Mouse (Mus musculus) bone marrow macrophage, adult 2 months (primary cell): Measurements from ENCODE around the gene Il20ra. TPM values are rescaled to one million over a fixed set of nuclear protein-coding genes. Genes with fewer than 3 reads are reported as not detected.
"Not testable (repeated sequence)": the region's sequence is repeated elsewhere in the genome, so short reads cannot be mapped to it uniquely, and the experiment has no call there.

Experiments used
- H3K27ac ChIP-seq: 2 replicates; pipeline ENCODE4 v1.5.1; 2012; ENCODE audit warnings: low read depth, low read length; ENCODE audit not compliant: insufficient read depth
- H3K4me1 ChIP-seq: 2 replicates; pipeline ENCODE4 v1.6.1; 2012; ENCODE audit warnings: low read length; ENCODE audit not compliant: control insufficient read depth, insufficient read depth
- H3K4me3 ChIP-seq: 2 replicates; pipeline ENCODE4 v1.5.1; 2012; ENCODE audit warnings: mild to moderate bottlenecking, low read length, moderate library complexity; ENCODE audit not compliant: insufficient read depth
- CTCF ChIP-seq: IDR thresholded peaks from 2 replicates; pipeline ENCODE4 v1.5.1; 2012; ENCODE audit warnings: low read depth, mild to moderate bottlenecking, low read length, moderate library complexity
- POLR2A ChIP-seq: IDR thresholded peaks from 2 replicates; pipeline ENCODE4 v1.6.1; 2012; ENCODE audit warnings: mild to moderate bottlenecking, low read depth, low read length, borderline replicate concordance
- polyA plus RNA-seq: library from polyadenylated mRNA; stranded (reverse); fragments of >200 nt; gene quantifications from 2 replicates; pipeline ENCODE4 v1.2.4, GENCODE M21; 2012; ENCODE audit not compliant: missing spikeins, insufficient read depth, insufficient read length

Il20ra gene
- polyA plus RNA-seq, 1 experiment: not detected

DNA sequence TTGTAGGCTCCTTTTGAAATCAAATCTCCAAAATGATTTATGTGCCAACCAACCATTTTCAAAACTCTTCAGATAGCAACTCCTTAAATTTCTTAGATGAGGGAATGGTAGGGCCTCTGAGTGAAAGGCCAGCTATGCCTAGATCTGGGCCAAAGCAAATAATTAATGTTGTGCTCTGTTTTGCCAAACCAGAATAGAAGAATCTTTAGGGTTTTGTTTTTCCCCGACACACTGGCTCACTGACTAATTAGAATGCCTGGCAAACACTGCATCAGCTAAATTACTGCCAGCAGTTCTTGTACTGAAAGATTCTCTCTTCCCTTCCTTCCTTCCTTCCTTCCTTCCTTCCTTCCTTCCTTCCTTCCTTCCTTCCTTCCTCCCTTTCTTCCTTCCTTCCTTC is 13.0 kb upstream of the Il20ra start:
- Histone ChIP-seq H3K4me1 (no peaks in the 10 kb centered on the region), H3K4me3 (no peak overlapping the region), H3K27ac (no peak overlapping the region)
- TF ChIP-seq POLR2A (no peak), CTCF (no peak)

DNA sequence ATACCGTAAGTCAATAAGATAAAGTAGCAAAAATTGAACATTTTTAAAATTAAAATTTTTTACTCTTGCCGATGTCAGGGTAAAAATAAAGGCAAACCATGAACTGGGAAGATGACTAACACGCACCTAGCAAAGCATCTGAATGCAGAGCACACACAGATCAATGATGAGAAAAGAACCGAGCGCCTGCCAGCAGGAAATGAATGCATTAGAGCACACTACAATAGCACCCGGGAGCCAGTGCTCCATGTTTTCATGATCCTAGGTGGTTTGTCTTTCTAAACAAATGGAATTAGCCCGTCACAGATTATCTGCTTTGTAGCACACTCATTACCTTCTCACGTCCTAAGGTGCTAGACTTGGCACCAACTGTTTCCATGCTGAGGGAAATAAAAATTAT is 7.9 kb upstream of the Il20ra start:
- no peak for TF ChIP-seq CTCF
- Histone ChIP-seq H3K27ac (no peak overlapping the region), H3K4me1 (no peaks in the 10 kb centered on the region), H3K4me3 (no peak overlapping the region)

DNA sequence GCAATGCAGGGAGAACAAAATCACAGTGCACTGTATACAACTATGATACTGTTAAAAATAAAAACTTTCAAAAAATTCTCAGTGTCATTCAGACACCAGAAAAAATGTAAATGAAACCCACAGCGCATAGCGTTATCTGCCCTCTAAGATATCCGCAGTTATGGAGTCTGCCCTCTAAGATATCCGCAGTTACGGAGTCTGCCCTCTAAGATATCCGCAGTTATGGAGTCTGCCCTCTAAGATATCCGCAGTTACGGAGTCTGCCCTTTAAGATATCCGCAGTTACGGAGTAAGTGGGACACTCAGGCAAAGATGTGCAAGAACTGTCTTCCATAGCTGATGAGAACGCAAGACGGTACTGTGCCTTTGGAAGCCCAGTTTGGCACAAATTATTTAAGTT is 4.6 kb upstream of the Il20ra start:
- no peak overlapping the region for H3K27ac ChIP-seq
- TF ChIP-seq CTCF: no peak
- no peak for TF ChIP-seq POLR2A
- H3K4me1 ChIP-seq: no peaks in the 10 kb centered on the region
- H3K4me3 ChIP-seq: no peak overlapping the region

DNA sequence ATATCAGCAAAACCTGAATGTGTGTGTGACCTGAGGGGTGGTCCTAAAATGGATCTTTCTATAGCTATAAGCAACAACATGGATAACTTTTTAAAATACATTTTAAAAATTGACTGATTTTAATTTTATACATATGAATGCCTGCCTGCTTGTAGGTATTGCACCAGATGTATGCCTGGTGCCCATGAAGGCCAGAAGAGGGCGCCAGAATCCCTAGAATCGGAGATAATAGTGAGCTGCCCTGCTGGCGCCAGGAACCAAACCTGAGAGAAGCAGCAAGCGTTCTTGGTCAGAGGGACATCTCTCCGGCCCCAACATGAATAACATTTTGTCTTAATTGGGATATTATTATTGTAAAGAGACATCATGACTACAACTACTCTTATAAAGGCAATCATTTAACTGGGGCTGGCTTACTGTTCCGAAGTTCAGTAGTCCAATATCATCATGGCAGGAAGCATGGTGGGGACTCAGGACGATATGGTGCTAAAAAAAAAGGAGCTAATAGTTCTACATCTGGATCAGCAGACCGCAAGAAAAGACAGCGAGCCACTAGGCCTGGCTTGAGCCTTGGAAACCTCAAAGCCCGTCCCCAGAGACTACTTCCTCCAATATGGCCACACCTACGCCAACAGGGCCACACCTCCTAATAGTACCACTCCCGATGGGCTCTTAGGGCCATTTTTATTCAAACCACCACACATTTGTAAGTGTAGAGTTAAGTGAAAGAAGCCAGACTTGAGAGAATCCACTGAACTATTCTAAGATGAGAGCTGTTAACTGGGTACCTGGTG is 3.9 kb upstream of the Il20ra start:
- no peak overlapping the region for H3K4me3 ChIP-seq
- H3K4me1 ChIP-seq: no peaks in the 10 kb centered on the region
- TF ChIP-seq POLR2A (no peak), CTCF (peak; percentile 62)
- H3K27ac ChIP-seq: no peak overlapping the region

DNA sequence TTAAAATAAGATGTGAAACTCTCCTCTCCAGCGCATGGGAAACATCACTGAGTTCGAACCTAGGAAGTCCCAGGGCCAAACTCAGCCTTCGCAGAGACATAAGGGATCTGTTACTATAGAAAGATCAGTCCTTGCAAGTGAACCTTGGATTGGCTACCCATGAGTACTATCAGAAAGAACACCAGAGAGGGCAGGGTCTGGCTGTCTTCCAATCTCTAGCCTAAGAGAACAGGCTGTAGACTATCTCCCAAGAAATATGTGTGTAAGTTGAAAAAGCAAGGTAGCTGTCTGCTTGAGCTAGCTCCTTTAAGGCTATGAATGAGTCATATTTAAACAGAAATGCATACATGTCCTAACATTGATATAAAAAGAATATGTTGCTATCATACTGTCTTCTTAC is 1.4 kb upstream of the Il20ra start:
- no peak overlapping the region for H3K27ac ChIP-seq
- TF ChIP-seq POLR2A: no peak
- TF ChIP-seq CTCF: no peak
- no peaks in the 10 kb centered on the region for H3K4me1 ChIP-seq
- no peak overlapping the region for H3K4me3 ChIP-seq

DNA sequence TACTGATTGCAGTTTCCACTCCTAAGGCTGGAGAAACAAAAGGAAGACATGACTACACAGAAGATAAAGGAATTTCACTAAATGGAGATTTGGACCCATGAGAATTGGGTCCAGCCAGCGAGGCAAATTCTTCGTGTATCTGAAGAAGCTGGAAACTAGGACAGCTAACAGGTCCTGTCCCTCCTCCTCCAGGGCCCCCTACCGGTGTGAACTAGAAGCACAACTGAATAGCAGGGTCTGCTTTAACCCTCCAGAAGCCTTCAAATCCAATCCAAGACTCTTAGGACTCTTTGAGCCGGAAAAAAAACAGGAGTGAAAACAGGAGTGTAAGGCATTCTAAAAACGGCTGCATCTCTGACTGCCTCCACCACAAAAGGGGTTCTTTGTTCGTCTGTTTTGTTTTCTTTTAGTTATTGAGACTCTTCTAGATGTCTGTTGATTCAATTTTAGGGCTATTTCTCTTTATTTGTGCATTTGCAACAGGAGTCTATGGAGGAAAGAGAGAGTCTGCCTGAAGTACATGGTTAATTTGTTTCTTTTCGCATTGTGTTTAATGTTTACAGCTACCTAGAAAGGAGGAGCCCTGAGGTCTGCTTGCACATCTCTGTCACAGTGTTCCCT is 709 bp upstream of the Il20ra start:
- no peak overlapping the region for H3K4me3 ChIP-seq
- H3K4me1 ChIP-seq: no peaks in the 10 kb centered on the region
- no peak overlapping the region for H3K27ac ChIP-seq
- no peak for TF ChIP-seq POLR2A
- TF ChIP-seq CTCF: no peak

DNA sequence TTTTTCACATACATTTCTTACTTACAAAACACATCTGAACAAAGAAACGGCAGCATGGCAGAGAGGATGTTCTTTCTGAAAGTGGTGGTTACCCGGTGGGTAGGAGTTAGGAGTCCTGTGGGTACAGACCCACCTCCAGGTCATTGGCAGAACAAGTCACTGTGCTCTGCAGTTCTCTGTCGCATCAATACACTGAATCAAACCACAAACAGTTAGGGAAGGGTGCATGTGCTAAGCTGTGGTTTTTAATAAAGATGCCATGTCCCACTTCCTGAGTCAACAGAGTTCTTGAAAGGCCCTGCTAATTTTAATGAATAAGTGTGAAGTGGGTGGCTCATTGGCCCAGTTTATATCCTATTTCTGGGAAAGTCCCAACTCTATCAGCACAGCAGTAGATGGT is 6.3 kb downstream of the Il20ra start:
- no peak for TF ChIP-seq CTCF
- no peak for TF ChIP-seq POLR2A
- H3K4me3 ChIP-seq: no peak overlapping the region
- no peak overlapping the region for H3K27ac ChIP-seq

DNA sequence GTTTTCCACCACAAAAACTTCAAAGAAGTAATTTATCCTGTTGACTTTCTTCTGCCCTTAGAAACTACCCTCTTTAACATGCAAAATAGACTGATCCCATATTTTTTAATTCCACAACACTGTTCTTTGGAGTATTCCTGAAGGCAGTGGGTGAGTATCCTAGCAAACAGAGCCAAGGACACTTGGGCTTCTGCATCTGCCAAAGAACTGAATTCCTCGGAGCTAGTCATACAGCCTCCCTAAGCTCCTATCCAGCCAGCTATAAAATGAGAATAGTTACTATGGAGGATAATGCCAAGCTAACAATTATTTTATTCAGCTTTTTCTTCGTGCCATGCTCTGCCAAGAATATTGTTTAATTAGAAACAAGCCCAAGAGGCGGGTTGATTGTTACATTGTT is 9.9 kb downstream of the Il20ra start:
- Histone ChIP-seq H3K27ac (no peak overlapping the region), H3K4me3 (no peak overlapping the region), H3K4me1 (no peaks in the 10 kb centered on the region)
- TF ChIP-seq CTCF (no peak), POLR2A (no peak)

More for the DNA sequence above, 6.3 kb downstream of the Il20ra start:
- no peaks in the 10 kb centered on the region for H3K4me1 ChIP-seq

DNA sequence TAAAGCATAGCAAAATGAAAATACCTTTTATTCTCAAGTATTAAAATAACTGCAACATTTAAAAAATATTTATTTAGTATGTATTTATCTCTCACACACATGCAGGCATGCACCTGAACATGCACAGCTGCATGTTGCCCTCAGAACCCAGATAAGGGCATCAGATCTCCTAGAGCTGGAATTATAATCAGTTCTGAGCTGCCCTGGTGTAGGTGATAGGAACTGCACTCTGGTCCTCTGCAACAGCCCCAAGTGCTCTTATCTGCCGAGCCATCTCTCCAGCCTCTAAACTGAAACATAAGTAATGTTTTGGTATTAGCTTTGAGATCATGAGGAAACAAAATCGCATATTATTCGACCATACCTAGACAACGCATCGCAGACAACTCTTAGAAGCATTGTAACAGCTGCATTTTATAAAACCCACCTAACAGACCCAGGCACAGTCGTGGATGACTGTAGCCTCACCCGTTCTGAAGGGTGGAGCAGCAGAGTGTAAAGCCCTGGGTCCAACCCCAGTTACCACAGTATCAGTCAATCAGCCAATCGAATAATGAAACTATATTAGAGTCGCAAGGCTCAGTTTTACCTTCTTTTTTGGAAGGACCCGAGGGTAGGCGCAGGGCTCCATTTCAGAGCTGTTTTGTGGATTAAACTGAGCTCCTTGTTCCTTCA is 11.9 kb downstream of the Il20ra start:
- no peak overlapping the region for H3K27ac ChIP-seq
- H3K4me3 ChIP-seq: no peak overlapping the region
- TF ChIP-seq CTCF (no peak), POLR2A (no peak)

DNA sequence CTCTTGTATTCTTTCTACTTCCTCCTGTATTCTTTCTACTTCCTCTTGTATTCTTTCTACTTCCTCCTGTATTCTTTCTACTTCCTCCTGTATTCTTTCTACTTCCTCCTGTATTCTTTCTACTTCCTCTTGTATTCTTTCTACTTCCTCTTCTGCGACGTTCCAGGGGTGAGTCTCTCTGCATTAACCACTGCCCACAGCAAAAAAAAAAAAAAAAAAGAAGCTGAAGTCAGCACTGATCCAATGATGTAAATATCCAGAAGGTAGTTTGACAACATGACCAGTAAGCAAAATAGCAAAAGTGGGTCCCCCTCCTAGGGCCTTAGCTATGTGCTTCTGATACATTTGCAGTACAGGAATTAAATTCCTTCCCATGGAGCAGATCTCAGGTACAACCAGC is 26.1 kb downstream of the Il20ra start:
- H3K4me1 ChIP-seq, H3K4me3 ChIP-seq: not testable (repeated sequence)
- H3K27ac ChIP-seq: peak overlapping the region; percentile 50; the same call in 1 of the 2 replicates

More for the DNA sequence above, 11.9 kb downstream of the Il20ra start:
- no peaks in the 10 kb centered on the region for H3K4me1 ChIP-seq
